ENCODE assay signal across 9 mouse cellular contexts in genomic region chr13:98239978-98240641, GRCm38 (mm10). TPM values are rescaled to one million over a fixed set of nuclear protein-coding genes. Genes with fewer than 3 reads are reported as not detected.
A peak's percentile ranks its signal among the peaks of the same experiment; 100 is the strongest.
DNase-seq lines count a peak whose midpoint lies in the region; ATAC-seq and TF ChIP-seq lines count a peak whose summit lies in the region.
"Had no signal": no experiment of that assay in that cellular context is flagged by ENCODE, and none has a peak within 500 bp of the region (broad histone marks: within the 10 kb centered on the region; RNA-seq: fewer than 3 reads in every experiment).

No protein-coding gene starts in this region.

- no peaks in the 10 kb centered on the region for H3K9me3 ChIP-seq in hindbrain, embryonic 14.5 days (ENCODE audit: control insufficient read depth, low read length)
- no peaks in the 10 kb centered on the region for H3K9me3 ChIP-seq in hindbrain, embryonic 16.5 days (ENCODE audit: control insufficient read depth, low read length)
- H3K9me3 ChIP-seq: neural tube, embryonic 13.5 days had no signal

- WGBS in hindbrain, embryonic 14.5 days: 21% methylated on average over 12 of the region's 12 CpGs
- WGBS in hindbrain, embryonic 16.5 days: 18% methylated on average over 12 of the region's 12 CpGs

- TF ChIP-seq POLR2A in testis, adult 2 months (IDR thresholded peaks at IDR 0.05; ENCODE audit: control insufficient read depth, low read depth, low read length): no peak

- no peak overlapping the region for H3K4me2 ChIP-seq in hindbrain, embryonic 14.5 days (replicated peaks)
- H3K4me2 ChIP-seq in hindbrain, embryonic 16.5 days (ENCODE audit: low read length): no peak overlapping the region
- H3K4me2 ChIP-seq: neural tube, embryonic 13.5 days had no signal

- H3K27me3 ChIP-seq in hindbrain, embryonic 14.5 days (ENCODE audit: control insufficient read depth, insufficient read depth, low read length): no peaks in the 10 kb centered on the region
- H3K27me3 ChIP-seq in hindbrain, embryonic 16.5 days (replicated peaks; ENCODE audit: control insufficient read depth, insufficient read depth, low read length): no peaks in the 10 kb centered on the region
- no peaks in the 10 kb centered on the region for H3K27me3 ChIP-seq in testis, adult 2 months (ENCODE audit: control insufficient read depth, insufficient read depth, low read length)
- H3K27me3 ChIP-seq: neural tube, embryonic 13.5 days had no signal

- H3K4me3 ChIP-seq in hindbrain, embryonic 14.5 days (replicated peaks; ENCODE audit: low read length): no peak overlapping the region
- H3K4me3 ChIP-seq in hindbrain, embryonic 16.5 days (ENCODE audit: low read length): no peak overlapping the region
- no peak overlapping the region for H3K4me3 ChIP-seq in testis, adult 2 months (ENCODE audit: control insufficient read depth, low read depth, low read length)
- H3K4me3 ChIP-seq: neural tube, embryonic 13.5 days had no signal

- no peak overlapping the region for H3K27ac ChIP-seq in hindbrain, embryonic 14.5 days
- no peak overlapping the region for H3K27ac ChIP-seq in hindbrain, embryonic 16.5 days (ENCODE audit: low read depth, low read length)
- no peak overlapping the region for H3K27ac ChIP-seq in testis, adult 2 months (ENCODE audit: control insufficient read depth, insufficient read depth, low read depth, low read length)
- H3K27ac ChIP-seq: neural tube, embryonic 13.5 days had no signal

- peak; percentile 44; the same call in 1 of the 2 replicates for TF ChIP-seq CTCF in testis, adult 2 months (IDR thresholded peaks at IDR 0.05; ENCODE audit: control insufficient read depth, insufficient read depth, insufficient replicate concordance, low read depth, low read length)

- ATAC-seq in hindbrain, embryonic 14.5 days (ENCODE audit: low FRiP score): no peak
- ATAC-seq in hindbrain, embryonic 16.5 days: no peak
- ATAC-seq in megakaryocyte, adult 5-6 weeks (ENCODE audit: poor library complexity, severe bottlenecking): peak; percentile 80

- no peak overlapping the region for H3K9ac ChIP-seq in hindbrain, embryonic 14.5 days
- no peak overlapping the region for H3K9ac ChIP-seq in hindbrain, embryonic 16.5 days (ENCODE audit: low read depth, low read length)
- H3K9ac ChIP-seq: neural tube, embryonic 13.5 days had no signal

- DNase-seq in hindbrain, embryonic 14.5 days (ENCODE audit: low spot score): peak; percentile 93
- DNase-seq in MEL-GATA-1-ER (ENCODE audit: extremely low read depth, low read depth): peak; percentile 36
- DNase-seq in cerebellum, postnatal 10 days: peak; percentile 85 to 90
- DNase-seq in gastrocnemius, postnatal 10 days: peak; percentile 70
- DNase-seq in layer of hippocampus, adult 8-10 months (ENCODE audit: low spot score in 2 of 2): peak; percentile 50 to 84

- H3K36me3 ChIP-seq in hindbrain, embryonic 14.5 days (replicated peaks; ENCODE audit: control insufficient read depth, insufficient read depth): no peaks in the 10 kb centered on the region
- no peaks in the 10 kb centered on the region for H3K36me3 ChIP-seq in hindbrain, embryonic 16.5 days (ENCODE audit: control insufficient read depth, insufficient read depth, low read length)
- H3K36me3 ChIP-seq in testis, adult 2 months (ENCODE audit: control insufficient read depth, insufficient read depth, low read length): no peaks in the 10 kb centered on the region
- H3K36me3 ChIP-seq: neural tube, embryonic 13.5 days had no signal

- H3K4me1 ChIP-seq in hindbrain, embryonic 14.5 days (replicated peaks; ENCODE audit: control insufficient read depth, insufficient read depth, low read length): no peaks in the 10 kb centered on the region
- H3K4me1 ChIP-seq in hindbrain, embryonic 16.5 days (ENCODE audit: control insufficient read depth, insufficient read depth, low read depth, low read length): no peaks in the 10 kb centered on the region; the same call in 1 of the 2 replicates
- no peaks in the 10 kb centered on the region for H3K4me1 ChIP-seq in testis, adult 2 months (ENCODE audit: control insufficient read depth, insufficient read depth, low read length)

RNA-seq across cellular contexts. Expression of gene Utp15, which starts 22.7 kb away (rescaled TPM):
- 26.9 and 30.3 TPM in 2 replicates for polyA plus RNA-seq in hindbrain, embryonic 14.5 days (2014; fragmentation: Nextera tagmentation; extraction: Ambion mirVana)
- polyA plus RNA-seq in hindbrain, embryonic 16.5 days (2015; fragmentation: Nextera tagmentation; extraction: Ambion mirVana): 27.0 and 32.2 TPM in 2 replicates
- 1 to 10 TPM; 5.2 to 6.4 TPM for total RNA-seq in gastrocnemius, postnatal 10 days (2021)
- 10 to 100 TPM; 22.2 to 25.0 (median 24.2) TPM for total RNA-seq in layer of hippocampus, adult 8-10 months (2022)
- 10.9 and 12.1 TPM in 2 replicates for total RNA-seq in megakaryocyte, adult 5-6 weeks (2015)
- total RNA-seq in megakaryocyte, adult 5-6 weeks (2017): 18.8 and 20.5 TPM in 2 replicates
- 3.3 and 3.4 TPM in 2 replicates for polyA plus RNA-seq in testis, adult 2 months (2012; rRNA removed)

RNA-seq across cellular contexts. Expression of gene Ankra2, which starts 22.8 kb away (rescaled TPM):
- polyA plus RNA-seq in hindbrain, embryonic 14.5 days (2014; fragmentation: Nextera tagmentation; extraction: Ambion mirVana): 93.4 and 94.2 TPM in 2 replicates
- polyA plus RNA-seq in hindbrain, embryonic 16.5 days (2015; fragmentation: Nextera tagmentation; extraction: Ambion mirVana): 62.8 and 63.9 TPM in 2 replicates
- 10 to 100 TPM; 16.0 to 17.3 TPM for total RNA-seq in gastrocnemius, postnatal 10 days (2021)
- 10 to 100 TPM; 42.8 to 50.4 (median 49.4) TPM for total RNA-seq in layer of hippocampus, adult 8-10 months (2022)
- total RNA-seq in megakaryocyte, adult 5-6 weeks (2015): 20.8 and 25.2 TPM in 2 replicates
- 20.7 and 20.9 TPM in 2 replicates for total RNA-seq in megakaryocyte, adult 5-6 weeks (2017)
- 18.5 and 22.2 TPM in 2 replicates for polyA plus RNA-seq in testis, adult 2 months (2012; rRNA removed)

RNA-seq across cellular contexts. Expression of gene Arhgef28, which starts 33.9 kb away (rescaled TPM):
- 26.1 and 28.5 TPM in 2 replicates for polyA plus RNA-seq in hindbrain, embryonic 14.5 days (2014; fragmentation: Nextera tagmentation; extraction: Ambion mirVana)
- 30.6 and 33.0 TPM in 2 replicates for polyA plus RNA-seq in hindbrain, embryonic 16.5 days (2015; fragmentation: Nextera tagmentation; extraction: Ambion mirVana)
- total RNA-seq in gastrocnemius, postnatal 10 days (2021): 1 to 10 TPM; 5.0 to 6.0 TPM
- 10 to 100 TPM; 76.5 to 97.9 (median 94.2) TPM for total RNA-seq in layer of hippocampus, adult 8-10 months (2022)
- total RNA-seq in megakaryocyte, adult 5-6 weeks (2015): 0.25 TPM in 1 of 2 replicates, not detected in the other
- 0.04 and 0.18 TPM in 2 replicates for total RNA-seq in megakaryocyte, adult 5-6 weeks (2017)
- polyA plus RNA-seq in testis, adult 2 months (2012; rRNA removed): 0.67 and 1.2 TPM in 2 replicates

RNA-seq across cellular contexts. Expression of gene Gm21976, which starts 39.6 kb away (rescaled TPM):
- not detected in 2 replicates for polyA plus RNA-seq in hindbrain, embryonic 14.5 days (2014; fragmentation: Nextera tagmentation; extraction: Ambion mirVana)
- polyA plus RNA-seq in hindbrain, embryonic 16.5 days (2015; fragmentation: Nextera tagmentation; extraction: Ambion mirVana): 0.32 TPM in 1 of 2 replicates, not detected in the other
- not detected for total RNA-seq in gastrocnemius, postnatal 10 days (2021)
- total RNA-seq in layer of hippocampus, adult 8-10 months (2022): not detected
- not detected in 2 replicates for total RNA-seq in megakaryocyte, adult 5-6 weeks (2015)
- not detected in 2 replicates for total RNA-seq in megakaryocyte, adult 5-6 weeks (2017)
- polyA plus RNA-seq in testis, adult 2 months (2012; rRNA removed): 0.36 and 0.49 TPM in 2 replicates
- polyA plus RNA-seq: neural tube, embryonic 13.5 days had no signal

Comparison
In these comparisons a context has a peak if more than half of its experiments do, and no peak if none do; other contexts are left out.
1. DNase-seq: peak in every context shown above with its lines; median percentile 93 in hindbrain, embryonic 14.5 days; 88 in cerebellum, postnatal 10 days; 70 in gastrocnemius, postnatal 10 days; 67 in layer of hippocampus, adult 8-10 months; 36 in MEL-GATA-1-ER.
2. RNA of gene Arhgef28, which starts 33.9 kb away (total RNA-seq): 76.5 to 97.9 TPM in layer of hippocampus, adult 8-10 months; 5.0 to 6.0 TPM in gastrocnemius, postnatal 10 days and 0.04 to 0.25 TPM in megakaryocyte, adult 5-6 weeks; every median in the first group is over 10 times any median in the second.